Mouse (Mus musculus) erythroblast, adult 5-6 weeks (primary cell): ENCODE results near the gene Ddn. TPM values are rescaled to one million over a fixed set of nuclear protein-coding genes. Genes with fewer than 3 reads are reported as not detected.
A peak's percentile ranks its signal among the peaks of the same experiment; 100 is the strongest.

Source experiments
- ATAC-seq: replicated peaks from 2 replicates; pipeline ENCODE4 v1.8.0; 2016; ENCODE audit warnings: moderate number of reproducible peaks, mild to moderate bottlenecking, moderate TSS enrichment, inconsistent platforms; ENCODE audit not compliant: poor library complexity, low FRiP score, severe bottlenecking
- total RNA-seq, 2 experiments: library from RNA; stranded (forward) in 1 of 2; stranded (reverse) in 1 of 2; fragments of 150-400 nt in 1 of 2; fragments of 200-764, 138-1000 nt in 1 of 2; gene quantifications; 2 replicates each; pipeline versions ENCODE4 v1.2.3 to v1.2.4; 2015 to 2017; ENCODE audit warnings: low replicate concordance in 2 of 2

Ddn gene
- total RNA-seq, 2 experiments from 2014 or later = not detected

- no peak for ATAC-seq
These were observed 31.0 kb downstream of the Ddn start for GRCm38 (mm10) chr15:98778191-98778770.

- no peak for ATAC-seq
These were observed 31.5 kb downstream of the Ddn start, which contains the start of gene Wnt10b for GRCm38 (mm10) chr15:98777762-98778161. Gene Wnt10b (minus strand): TSS chr15:98778150.

GRCm38 (mm10) chr15:98777005-98777616, 32.2 kb downstream of the Ddn start:
- no peak for ATAC-seq

GRCm38 (mm10) chr15:98776280-98777004, 32.8 kb downstream of the Ddn start:
- ATAC-seq = no peak

- ATAC-seq = no peak
These were observed 33.8 kb downstream of the Ddn start for GRCm38 (mm10) chr15:98775533-98775932.

GRCm38 (mm10) chr15:98774096-98774495, 35.2 kb downstream of the Ddn start:
- ATAC-seq = no peak

GRCm38 (mm10) chr15:98772511-98773211, 36.6 kb downstream of the Ddn start:
- no peak for ATAC-seq

GRCm38 (mm10) chr15:98771813-98772425, 37.4 kb downstream of the Ddn start:
- ATAC-seq = no peak

GRCm38 (mm10) chr15:98768259-98768658, 41.0 kb downstream of the Ddn start:
- no peak for ATAC-seq

GRCm38 (mm10) chr15:98765929-98766328, 43.4 kb downstream of the Ddn start:
- no peak for ATAC-seq

- peak; percentile 82 for ATAC-seq
These were observed 46.4 kb downstream of the Ddn start, which contains the start of gene Arf3 for GRCm38 (mm10) chr15:98762670-98763529. Gene Arf3 (minus strand): TSS chr15:98763214.

GRCm38 (mm10) chr15:98762201-98762621, 47.1 kb downstream of the Ddn start:
- ATAC-seq = no peak

GRCm38 (mm10) chr15:98754125-98754524, 55.2 kb downstream of the Ddn start:
- ATAC-seq = no peak

Other genes starting within 250 kb of the Ddn start
- gene Ccnt1, start 238.6 kb downstream of the Ddn start, total RNA-seq (2015; ENCODE audit: low replicate concordance) = 23.8 and 41.1 TPM in 2 replicates
- gene Ccnt1, start 238.6 kb downstream of the Ddn start, total RNA-seq (2017; ENCODE audit: low replicate concordance) = 37.2 and 38.3 TPM in 2 replicates
- not detected in 2 replicates for gene 4930415O20Rik, start 238.5 kb downstream of the Ddn start, total RNA-seq (2015; ENCODE audit: low replicate concordance)
- gene 4930415O20Rik, start 238.5 kb downstream of the Ddn start, total RNA-seq (2017; ENCODE audit: low replicate concordance) = not detected in 2 replicates
- 4.8 and 26.8 TPM in 2 replicates for gene Adcy6, start 199.4 kb downstream of the Ddn start, total RNA-seq (2015; ENCODE audit: low replicate concordance)
- gene Adcy6, start 199.4 kb downstream of the Ddn start, total RNA-seq (2017; ENCODE audit: low replicate concordance) = 33.2 and 42.9 TPM in 2 replicates
- gene Cacnb3, start 178.7 kb downstream of the Ddn start, total RNA-seq (2015; ENCODE audit: low replicate concordance) = not detected in 2 replicates
- gene Cacnb3, start 178.7 kb downstream of the Ddn start, total RNA-seq (2017; ENCODE audit: low replicate concordance) = not detected in 2 replicates
- 9.4 and 10.4 TPM in 2 replicates for gene Ddx23, start 146.6 kb downstream of the Ddn start, total RNA-seq (2015; ENCODE audit: low replicate concordance)
- 32.3 and 40.2 TPM in 2 replicates for gene Ddx23, start 146.6 kb downstream of the Ddn start, total RNA-seq (2017; ENCODE audit: low replicate concordance)
- 4.4 TPM in 1 of 2 replicates, not detected in the other for gene Rnd1, start 132.0 kb downstream of the Ddn start, total RNA-seq (2015; ENCODE audit: low replicate concordance)
- gene Rnd1, start 132.0 kb downstream of the Ddn start, total RNA-seq (2017; ENCODE audit: low replicate concordance) = 0.42 and 2.2 TPM in 2 replicates
- gene Ccdc65, start 101.3 kb downstream of the Ddn start, total RNA-seq (2015; ENCODE audit: low replicate concordance) = not detected in 2 replicates
- not detected in 2 replicates for gene Ccdc65, start 101.3 kb downstream of the Ddn start, total RNA-seq (2017; ENCODE audit: low replicate concordance)
- 1.2 TPM in 1 of 2 replicates, not detected in the other for gene Fkbp11, start 81.3 kb downstream of the Ddn start, total RNA-seq (2015; ENCODE audit: low replicate concordance)
- 0.84 and 1.0 TPM in 2 replicates for gene Fkbp11, start 81.3 kb downstream of the Ddn start, total RNA-seq (2017; ENCODE audit: low replicate concordance)
- gene Arf3, start 46.3 kb downstream of the Ddn start, total RNA-seq (2015; ENCODE audit: low replicate concordance) = 7.1 and 8.4 TPM in 2 replicates
- 4.6 and 8.1 TPM in 2 replicates for gene Arf3, start 46.3 kb downstream of the Ddn start, total RNA-seq (2017; ENCODE audit: low replicate concordance)
- gene Wnt10b, start 31.3 kb downstream of the Ddn start, total RNA-seq (2015; ENCODE audit: low replicate concordance) = 1.0 TPM in 1 of 2 replicates, not detected in the other
- gene Wnt10b, start 31.3 kb downstream of the Ddn start, total RNA-seq (2017; ENCODE audit: low replicate concordance) = not detected in 2 replicates
- gene Wnt1, start 19.6 kb downstream of the Ddn start, total RNA-seq (2015; ENCODE audit: low replicate concordance) = not detected in 2 replicates
- not detected in 2 replicates for gene Wnt1, start 19.6 kb downstream of the Ddn start, total RNA-seq (2017; ENCODE audit: low replicate concordance)
- gene Prkag1, start 22.0 kb upstream of the Ddn start, total RNA-seq (2015; ENCODE audit: low replicate concordance) = 20.2 and 21.5 TPM in 2 replicates
- 35.1 and 37.9 TPM in 2 replicates for gene Prkag1, start 22.0 kb upstream of the Ddn start, total RNA-seq (2017; ENCODE audit: low replicate concordance)
- 23.0 and 28.1 TPM in 2 replicates for gene Kmt2d, start 61.7 kb upstream of the Ddn start, total RNA-seq (2015; ENCODE audit: low replicate concordance)
- 27.9 and 31.8 TPM in 2 replicates for gene Kmt2d, start 61.7 kb upstream of the Ddn start, total RNA-seq (2017; ENCODE audit: low replicate concordance)
- 2.1 TPM in 1 of 2 replicates, not detected in the other for gene Rhebl1, start 85.0 kb upstream of the Ddn start, total RNA-seq (2015; ENCODE audit: low replicate concordance)
- 0.98 and 1.8 TPM in 2 replicates for gene Rhebl1, start 85.0 kb upstream of the Ddn start, total RNA-seq (2017; ENCODE audit: low replicate concordance)
- gene Dhh, start 89.0 kb upstream of the Ddn start, total RNA-seq (2015; ENCODE audit: low replicate concordance) = not detected in 2 replicates
- not detected in 2 replicates for gene Dhh, start 89.0 kb upstream of the Ddn start, total RNA-seq (2017; ENCODE audit: low replicate concordance)
- 2.3 and 3.3 TPM in 2 replicates for gene Lmbr1l, start 108.7 kb upstream of the Ddn start, total RNA-seq (2015; ENCODE audit: low replicate concordance)
- 10.6 and 12.8 TPM in 2 replicates for gene Lmbr1l, start 108.7 kb upstream of the Ddn start, total RNA-seq (2017; ENCODE audit: low replicate concordance)
- gene Tuba1b, start 125.1 kb upstream of the Ddn start, total RNA-seq (2015; ENCODE audit: low replicate concordance) = 804 and 902 TPM in 2 replicates
- gene Tuba1b, start 125.1 kb upstream of the Ddn start, total RNA-seq (2017; ENCODE audit: low replicate concordance) = 180 and 247 TPM in 2 replicates
- gene Gm49450, start 144.1 kb upstream of the Ddn start, total RNA-seq (2015; ENCODE audit: low replicate concordance) = not detected in 2 replicates
- gene Gm49450, start 144.1 kb upstream of the Ddn start, total RNA-seq (2017; ENCODE audit: low replicate concordance) = 4.7 TPM in 1 of 2 replicates, not detected in the other
- 15.3 and 19.6 TPM in 2 replicates for gene Tuba1a, start 144.2 kb upstream of the Ddn start, total RNA-seq (2015; ENCODE audit: low replicate concordance)
- 4.3 and 5.9 TPM in 2 replicates for gene Tuba1a, start 144.2 kb upstream of the Ddn start, total RNA-seq (2017; ENCODE audit: low replicate concordance)
- gene Tuba1c, start 220.4 kb upstream of the Ddn start, total RNA-seq (2015; ENCODE audit: low replicate concordance) = 73.8 and 96.1 TPM in 2 replicates
- gene Tuba1c, start 220.4 kb upstream of the Ddn start, total RNA-seq (2017; ENCODE audit: low replicate concordance) = 36.4 and 46.4 TPM in 2 replicates
- not detected in 2 replicates for gene Prph, start 245.7 kb upstream of the Ddn start, total RNA-seq (2015; ENCODE audit: low replicate concordance)
- gene Prph, start 245.7 kb upstream of the Ddn start, total RNA-seq (2017; ENCODE audit: low replicate concordance) = not detected in 2 replicates